ENCODE assay signal across 28 mouse cellular contexts in the genomic region with DNA sequence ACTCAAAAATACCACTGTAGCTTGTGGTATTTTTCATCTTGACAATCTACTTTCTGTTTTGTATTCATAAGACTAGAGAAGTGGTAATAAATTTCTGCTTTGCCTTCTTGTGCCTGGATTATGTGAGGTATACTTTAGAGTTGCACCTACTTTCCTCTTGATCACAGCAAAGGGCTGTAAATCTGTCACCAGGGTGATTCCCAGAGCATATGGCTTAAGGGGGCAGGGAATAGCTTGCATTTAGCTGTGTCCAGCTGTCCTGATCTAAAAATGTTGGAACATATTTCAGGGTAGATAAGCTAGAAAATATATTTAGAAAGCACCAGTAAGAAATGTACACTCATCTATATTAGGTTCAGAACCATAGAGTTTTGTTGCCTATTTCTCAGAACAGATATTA. TPM values are rescaled to one million over a fixed set of nuclear protein-coding genes. Genes with fewer than 3 reads are reported as not detected.
DNase-seq lines count a peak whose midpoint lies in the region; ATAC-seq and TF ChIP-seq lines count a peak whose summit lies in the region.
"Had no signal": no experiment of that assay in that cellular context is flagged by ENCODE, and none has a peak within 500 bp of the region (broad histone marks: within the 10 kb centered on the region; RNA-seq: fewer than 3 reads in every experiment).

No protein-coding gene starts in this region.

- no peak overlapping the region for H3K27ac ChIP-seq in left cerebral cortex, adult 2 months
- H3K27ac ChIP-seq: embryonic facial prominence, embryonic 12.5 days; embryonic facial prominence, embryonic 15.5 days; heart, embryonic 15.5 days; hindbrain, embryonic 10.5 days; hindbrain, embryonic 13.5 days had no signal

- no peaks in the 10 kb centered on the region for H3K79me2 ChIP-seq in myocyte (ENCODE audit: control insufficient read depth, insufficient read depth)

- H3K27me3 ChIP-seq in myocyte (ENCODE audit: control insufficient read depth, insufficient read depth, insufficient read length), result no peaks in the 10 kb centered on the region
- H3K27me3 ChIP-seq: embryonic facial prominence, embryonic 12.5 days; embryonic facial prominence, embryonic 15.5 days; heart, embryonic 12.5 days; heart, embryonic 15.5 days; hindbrain, embryonic 13.5 days had no signal

- DNase-seq in frontal cortex, postnatal 25 days (ENCODE audit: low spot score in 2 of 2), result no peak
- peak; percentile 6 to 29 for DNase-seq in left cerebral cortex, postnatal 14 days (ENCODE audit: low spot score in 2 of 2)
- DNase-seq in left cerebral cortex, adult 2 months (ENCODE audit: extremely low spot score in 1 of 2, low spot score in 2 of 2), result no peak
- DNase-seq in lung, postnatal 25 days (ENCODE audit: low spot score), result no peak
- DNase-seq: adrenal gland, adult 8-10 months; adrenal gland, postnatal 36 days; cerebellum, adult 11 months; cerebellum, adult 2 months; cerebellum, adult 9-11 months; cerebellum, postnatal 25 days; forebrain, postnatal 0 days; gastrocnemius, postnatal 25 days; heart, adult 18-20 months; heart, postnatal 10 days; heart, postnatal 36 days had no signal

- intact Hi-C loops in left cerebral cortex, postnatal 14 days (cut with DNase I), result no loop called here
- intact Hi-C loops in left cerebral cortex, adult 2 months (cut with DNase I), result loop anchor here (10.0 kb wide), 1 partner anchor 212 kb away; no protein-coding TSS in a partner anchor

- no peak overlapping the region for H3ac ChIP-seq in myocyte (ENCODE audit: control insufficient read depth, insufficient read length)

- no peak for TF ChIP-seq CTCF in left cerebral cortex, adult 2 months (IDR thresholded peaks at IDR 0.05)

- H3K4me3 ChIP-seq in left cerebral cortex, adult 2 months, result no peak overlapping the region
- no peak overlapping the region for H3K4me3 ChIP-seq in myocyte
- H3K4me3 ChIP-seq: embryonic facial prominence, embryonic 12.5 days; embryonic facial prominence, embryonic 15.5 days; heart, embryonic 12.5 days; heart, embryonic 15.5 days; hindbrain, embryonic 10.5 days; hindbrain, embryonic 13.5 days had no signal

- peak; percentile 88 for ATAC-seq in frontal cortex, adult (ENCODE audit: low TSS enrichment)
- ATAC-seq: activated CD4-positive, CD25-positive, alpha-beta regulatory T cell, adult 4 months; forebrain, embryonic 14.5 days; forebrain, postnatal 0 days; hindbrain, embryonic 16.5 days had no signal

- no peak overlapping the region for H3K4me2 ChIP-seq in myocyte (ENCODE audit: low read depth)
- H3K4me2 ChIP-seq: embryonic facial prominence, embryonic 12.5 days; embryonic facial prominence, embryonic 15.5 days; heart, embryonic 12.5 days; heart, embryonic 15.5 days; hindbrain, embryonic 13.5 days had no signal

- H3K36me3 ChIP-seq in myocyte (ENCODE audit: control insufficient read depth, insufficient read depth), result no peaks in the 10 kb centered on the region
- H3K36me3 ChIP-seq: embryonic facial prominence, embryonic 12.5 days; embryonic facial prominence, embryonic 15.5 days; heart, embryonic 12.5 days; heart, embryonic 15.5 days; hindbrain, embryonic 10.5 days; hindbrain, embryonic 13.5 days had no signal

- TF ChIP-seq POLR2A in myocyte (IDR thresholded peaks at IDR 0.05; ENCODE audit: insufficient read length, low read depth), result no peak

TF ChIP-seq in myocyte, 11 proteins besides CTCF, POLR2A, EP300 and RAD21:
- TF ChIP-seq MYOG (IDR thresholded peaks at IDR 0.05; ENCODE audit: control insufficient read depth in 1 of 3, insufficient read depth in 1 of 3, insufficient read length in 2 of 3, low read depth in 2 of 3), result no peak
- peak in 2 of 3 experiments; percentile 38 to 71 for TF ChIP-seq MYOD1 (IDR thresholded peaks at IDR 0.05; ENCODE audit: control insufficient read depth in 1 of 3, insufficient read length in 2 of 3, low read depth in 2 of 3)
- no peak for TF ChIP-seq MAX (IDR thresholded peaks at IDR 0.05; ENCODE audit: low read depth)
- no peak for TF ChIP-seq SRF (IDR thresholded peaks at IDR 0.05; ENCODE audit: control insufficient read depth, insufficient read length, low read depth)
- TF ChIP-seq E2F4 (IDR thresholded peaks at IDR 0.05; ENCODE audit: insufficient read depth), result no peak
- no peak for TF ChIP-seq TCF3 (IDR thresholded peaks at IDR 0.05; ENCODE audit: insufficient read length, low read depth)
- no peak for TF ChIP-seq CEBPB (IDR thresholded peaks at IDR 0.05; ENCODE audit: insufficient read depth, poor library complexity, severe bottlenecking)

RNA-seq across cellular contexts. Expression of a gene that starts 18.2 kb away (rescaled TPM):
- 10 to 100 TPM; 10.9 to 11.0 TPM for total RNA-seq in left cerebral cortex, postnatal 14 days (2021)
- total RNA-seq in left cerebral cortex, adult 2 months (2021), result 10 to 100 TPM; 13.3 to 14.4 TPM
- polyA plus RNA-seq in myocyte (2012; fragmentation: generic; extraction: Trizol), result 122 TPM

RNA-seq across cellular contexts. Expression of a gene that starts 53.0 kb away (rescaled TPM):
- not detected for total RNA-seq in left cerebral cortex, postnatal 14 days (2021)
- under 1 TPM in 1 of 2 experiments, not detected in 1; 0.26 TPM for total RNA-seq in left cerebral cortex, adult 2 months (2021)
- polyA plus RNA-seq in myocyte (2012; fragmentation: generic; extraction: Trizol), result not detected
- total RNA-seq: adrenal gland, postnatal 36 days; gastrocnemius, adult 8-10 months; gastrocnemius, postnatal 25 days; heart, postnatal 36 days had no signal
- polyA plus RNA-seq: embryonic facial prominence, embryonic 12.5 days; forebrain, embryonic 11.5 days; forebrain, postnatal 0 days; heart, embryonic 12.5 days; hindbrain, embryonic 10.5 days had no signal

Comparison
In these comparisons a context has a peak if more than half of its experiments do, and no peak if none do; other contexts are left out.
1. DNase-seq: peak in left cerebral cortex, postnatal 14 days (2 of 2); none in frontal cortex, postnatal 25 days (0 of 2), left cerebral cortex, adult 2 months (0 of 2) and lung, postnatal 25 days (single experiment).